Mouse (Mus musculus): ENCODE data around the gene Krt31. TPM values are rescaled to one million over a fixed set of nuclear protein-coding genes. Genes with fewer than 3 reads are reported as not detected.

The Krt31 gene
- polyA plus RNA-seq, 1 experiment: not detected

DNA sequence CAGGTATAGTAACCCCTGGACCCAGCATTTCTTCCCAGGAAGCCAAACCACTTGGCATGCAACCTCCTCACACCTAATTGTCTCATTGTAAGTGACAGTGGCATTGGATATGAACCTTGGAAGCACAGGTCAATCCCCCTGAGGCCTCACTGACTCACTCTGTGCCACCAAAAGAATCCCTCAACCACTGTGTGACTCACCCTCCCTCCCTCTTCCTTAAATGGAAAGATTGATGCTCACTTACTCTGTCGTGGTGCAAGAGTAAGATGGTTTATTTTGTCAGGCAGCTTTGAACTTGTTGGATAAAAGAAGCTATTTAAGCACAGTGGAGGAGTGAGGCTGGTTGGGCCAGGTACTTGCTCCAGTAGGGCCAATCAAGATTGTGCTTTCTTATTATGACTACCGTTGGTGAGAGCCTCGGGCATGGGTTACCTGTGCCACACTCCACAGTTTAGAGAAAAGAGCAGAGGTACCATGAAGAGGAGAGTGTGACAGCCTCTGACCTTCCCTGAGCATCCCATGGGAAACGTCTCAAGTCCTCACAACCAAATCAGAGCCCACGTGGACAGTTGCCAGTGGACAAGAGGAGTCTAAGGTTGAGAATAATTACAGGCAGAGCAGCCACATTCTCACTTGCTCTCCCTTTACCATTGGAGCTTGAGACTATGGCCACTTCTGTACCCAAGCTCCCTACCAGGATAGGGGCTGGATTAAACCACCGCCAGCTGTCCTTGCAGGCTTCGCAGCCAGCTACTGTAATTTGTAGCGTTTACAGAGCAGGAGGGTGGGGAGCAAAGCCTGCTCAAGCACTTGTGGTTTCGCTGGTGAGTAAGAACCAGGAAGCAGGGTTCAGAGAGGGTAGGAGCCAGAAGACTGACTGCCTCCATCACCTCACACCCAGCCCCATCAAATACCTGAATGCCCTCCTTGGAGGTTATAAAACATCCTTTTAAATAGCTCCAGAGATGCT, 5.6 kb upstream of the Krt31 start:
- Histone ChIP-seq H3K4me3 (ENCODE audit: insufficient read depth, low read length) (no peak overlapping the region), H3K27ac (ENCODE audit: insufficient read depth, low read length) (no peak overlapping the region), H3K4me1 (ENCODE audit: control insufficient read depth, insufficient read depth, low read length) (no peaks in the 10 kb centered on the region)
- TF ChIP-seq CTCF (IDR thresholded peaks at IDR 0.05; ENCODE audit: extremely low read depth, insufficient read depth, low read length): no peak
- TF ChIP-seq POLR2A (IDR thresholded peaks at IDR 0.05; ENCODE audit: extremely low read depth, insufficient read depth, low read length): no peak

DNA sequence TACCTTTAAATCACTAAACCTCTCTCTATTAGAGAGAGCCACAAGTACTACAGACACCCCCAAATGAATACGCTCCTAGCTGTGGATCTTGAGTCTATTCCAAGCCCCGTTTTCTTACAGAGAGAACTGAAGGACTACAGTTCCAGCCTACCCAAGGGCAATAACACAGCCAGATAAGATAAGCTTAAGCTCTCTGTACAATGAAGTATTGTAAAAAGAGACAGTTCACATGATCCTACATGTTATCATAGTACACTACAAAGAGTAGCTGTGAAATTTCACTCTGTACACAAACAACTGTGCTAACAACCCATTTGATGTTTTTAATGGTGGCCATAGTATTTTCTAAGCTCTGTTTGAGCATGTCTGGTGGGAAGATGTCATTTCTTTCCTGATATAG, 3.2 kb downstream of the Krt31 start:
- Histone ChIP-seq H3K27ac (ENCODE audit: insufficient read depth, low read length) (no peak overlapping the region), H3K4me3 (ENCODE audit: insufficient read depth, low read length) (no peak overlapping the region), H3K4me1 (ENCODE audit: control insufficient read depth, insufficient read depth, low read length) (no peaks in the 10 kb centered on the region; the same call in 1 of the 2 replicates)
- TF ChIP-seq CTCF (IDR thresholded peaks at IDR 0.05; ENCODE audit: extremely low read depth, insufficient read depth, low read length) (no peak), POLR2A (IDR thresholded peaks at IDR 0.05; ENCODE audit: extremely low read depth, insufficient read depth, low read length) (no peak)

DNA sequence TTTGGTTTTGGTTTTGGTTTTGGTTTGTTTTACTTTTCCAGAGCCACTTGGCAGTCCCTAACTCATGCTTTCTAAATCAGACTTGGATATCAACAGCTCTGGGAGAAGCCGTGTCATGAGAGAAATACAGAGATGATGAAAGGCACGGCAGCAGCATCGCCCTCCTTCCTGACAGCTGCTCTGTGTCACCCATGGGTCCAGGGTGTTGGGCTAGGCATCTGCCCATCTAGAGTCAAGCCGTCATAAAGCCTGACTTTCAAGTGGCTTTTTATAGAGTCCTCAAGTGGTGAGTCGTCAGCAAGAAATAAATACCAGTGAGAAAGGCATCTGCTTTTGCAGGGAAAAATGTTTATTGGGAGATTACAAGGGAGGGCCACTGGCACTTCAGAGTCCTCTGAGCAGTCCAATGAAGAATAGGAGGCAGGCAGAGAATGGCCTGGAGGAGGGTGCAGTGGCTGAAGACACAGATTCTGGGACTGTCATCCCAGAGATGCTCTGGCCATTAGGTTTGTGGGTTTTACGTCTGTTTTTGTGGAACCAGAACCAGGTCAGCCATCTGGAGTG, 4.0 kb downstream of the Krt31 start:
- H3K27ac ChIP-seq (ENCODE audit: insufficient read depth, low read length): no peak overlapping the region
- TF ChIP-seq CTCF (IDR thresholded peaks at IDR 0.05; ENCODE audit: extremely low read depth, insufficient read depth, low read length): no peak
- no peak for TF ChIP-seq POLR2A (IDR thresholded peaks at IDR 0.05; ENCODE audit: extremely low read depth, insufficient read depth, low read length)
- no peak overlapping the region for H3K4me3 ChIP-seq (ENCODE audit: insufficient read depth, low read length)
- H3K4me1 ChIP-seq (ENCODE audit: control insufficient read depth, insufficient read depth, low read length): no peaks in the 10 kb centered on the region; the same call in 1 of the 2 replicates

DNA sequence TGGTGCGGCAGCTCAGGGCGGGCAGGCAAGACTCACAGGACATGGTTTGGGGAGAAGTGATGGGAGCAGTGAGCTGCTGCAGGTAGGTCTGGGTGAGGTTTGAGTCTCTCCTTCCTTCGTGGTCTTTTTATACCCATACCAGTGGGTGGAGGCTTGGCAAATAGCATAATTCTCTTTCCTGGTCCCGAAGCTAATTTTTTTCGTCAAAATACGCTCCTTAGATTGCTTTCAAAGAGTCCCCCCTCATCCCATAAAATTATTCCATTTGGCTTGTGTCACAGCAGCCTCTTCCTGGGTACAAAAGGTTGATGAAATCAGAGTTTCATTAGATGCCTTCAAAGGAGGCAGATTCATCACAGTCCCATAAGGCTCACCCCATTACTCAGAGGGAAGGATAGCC, 8.9 kb downstream of the Krt31 start, which contains the start of gene Krt34:
Gene Krt34, minus strand, starts transcription at position 101 of the 400 bp plus-strand sequence.
- Histone ChIP-seq H3K4me3 (ENCODE audit: insufficient read depth, low read length) (no peak within 1 kb of the TSS), H3K27ac (ENCODE audit: insufficient read depth, low read length) (no peak within 1 kb of the TSS), H3K4me1 (ENCODE audit: control insufficient read depth, insufficient read depth, low read length) (no peaks in the 10 kb centered on the region)
- no peak for TF ChIP-seq CTCF (IDR thresholded peaks at IDR 0.05; ENCODE audit: extremely low read depth, insufficient read depth, low read length)
- no peak for TF ChIP-seq POLR2A (IDR thresholded peaks at IDR 0.05; ENCODE audit: extremely low read depth, insufficient read depth, low read length)

DNA sequence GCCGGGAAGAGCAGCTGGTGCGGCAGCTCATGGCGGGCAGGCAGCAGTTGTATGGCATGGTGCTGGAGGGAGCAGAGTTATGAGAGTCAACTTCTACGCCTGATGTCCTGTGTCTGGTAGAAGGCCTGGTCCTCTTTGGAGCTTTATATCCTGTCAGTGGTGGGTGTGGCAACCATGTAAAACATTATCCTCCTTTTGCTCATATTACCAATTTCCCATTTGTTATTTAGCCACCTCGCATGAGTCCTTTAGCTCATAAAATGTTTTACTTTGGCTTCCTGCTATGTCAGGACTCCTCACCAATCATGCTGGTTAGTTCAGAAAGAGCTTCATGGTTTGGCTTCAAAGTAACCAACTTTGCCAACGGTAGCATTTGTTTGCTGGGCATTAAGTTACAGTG, 20.6 kb downstream of the Krt31 start, which contains the start of gene Krt33b:
Gene Krt33b, minus strand, starts transcription at position 101 of the 400 bp plus-strand sequence.
- Histone ChIP-seq H3K4me3 (ENCODE audit: insufficient read depth, low read length) (no peak within 1 kb of the TSS), H3K27ac (ENCODE audit: insufficient read depth, low read length) (no peak within 1 kb of the TSS), H3K4me1 (ENCODE audit: control insufficient read depth, insufficient read depth, low read length) (no peaks in the 10 kb centered on the region)
- no peak for TF ChIP-seq POLR2A (IDR thresholded peaks at IDR 0.05; ENCODE audit: extremely low read depth, insufficient read depth, low read length)
- TF ChIP-seq CTCF (IDR thresholded peaks at IDR 0.05; ENCODE audit: extremely low read depth, insufficient read depth, low read length): no peak

DNA sequence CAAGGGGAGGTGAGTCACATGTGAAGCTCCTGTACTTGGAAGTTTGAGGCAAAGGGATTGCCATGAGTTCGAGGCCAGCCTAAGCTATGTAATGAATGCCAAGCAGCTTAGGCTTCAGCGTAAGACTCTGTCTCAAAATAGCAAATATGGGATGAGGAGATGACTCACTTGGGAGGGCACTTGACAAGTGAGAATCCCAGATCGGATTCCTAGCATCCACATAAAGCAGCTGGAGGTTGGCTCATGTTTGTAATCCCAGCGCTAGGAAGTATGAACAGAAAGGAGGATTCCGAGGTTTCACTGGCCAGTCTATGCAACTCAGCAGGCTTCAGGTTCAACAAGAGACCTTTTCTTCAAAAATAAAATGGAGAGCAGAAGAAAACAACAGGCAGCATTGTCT, 28.9 kb downstream of the Krt31 start:
- no peak for TF ChIP-seq POLR2A (IDR thresholded peaks at IDR 0.05; ENCODE audit: extremely low read depth, insufficient read depth, low read length)
- TF ChIP-seq CTCF (IDR thresholded peaks at IDR 0.05; ENCODE audit: extremely low read depth, insufficient read depth, low read length): no peak
- Histone ChIP-seq H3K4me3 (ENCODE audit: insufficient read depth, low read length) (no peak overlapping the region), H3K27ac (ENCODE audit: insufficient read depth, low read length) (no peak overlapping the region), H3K4me1 (ENCODE audit: control insufficient read depth, insufficient read depth, low read length) (no peaks in the 10 kb centered on the region; the same call in 1 of the 2 replicates)

DNA sequence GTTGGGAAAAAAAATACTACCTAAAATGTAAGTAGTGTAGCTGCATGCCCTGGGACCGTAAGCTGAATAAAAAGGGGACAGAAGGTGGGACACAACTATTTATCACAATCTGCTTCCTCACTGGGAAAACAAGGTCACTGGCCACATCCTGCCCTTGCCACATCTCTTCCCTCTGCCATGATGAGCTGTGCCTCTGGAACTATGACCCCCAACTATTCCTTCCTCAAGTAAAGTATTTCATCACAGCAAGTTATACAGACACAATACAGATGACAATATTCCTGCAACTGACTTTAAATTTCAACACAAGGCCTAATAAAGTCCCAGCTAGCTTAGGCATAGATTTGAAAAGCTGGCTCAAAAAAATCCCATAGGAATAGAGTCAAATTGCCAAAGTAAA, 30.9 kb downstream of the Krt31 start:
- Histone ChIP-seq H3K27ac (ENCODE audit: insufficient read depth, low read length) (no peak overlapping the region), H3K4me1 (ENCODE audit: control insufficient read depth, insufficient read depth, low read length) (no peaks in the 10 kb centered on the region; the same call in 1 of the 2 replicates), H3K4me3 (ENCODE audit: insufficient read depth, low read length) (no peak overlapping the region)
- TF ChIP-seq POLR2A (IDR thresholded peaks at IDR 0.05; ENCODE audit: extremely low read depth, insufficient read depth, low read length) (no peak), CTCF (IDR thresholded peaks at IDR 0.05; ENCODE audit: extremely low read depth, insufficient read depth, low read length) (no peak)

DNA sequence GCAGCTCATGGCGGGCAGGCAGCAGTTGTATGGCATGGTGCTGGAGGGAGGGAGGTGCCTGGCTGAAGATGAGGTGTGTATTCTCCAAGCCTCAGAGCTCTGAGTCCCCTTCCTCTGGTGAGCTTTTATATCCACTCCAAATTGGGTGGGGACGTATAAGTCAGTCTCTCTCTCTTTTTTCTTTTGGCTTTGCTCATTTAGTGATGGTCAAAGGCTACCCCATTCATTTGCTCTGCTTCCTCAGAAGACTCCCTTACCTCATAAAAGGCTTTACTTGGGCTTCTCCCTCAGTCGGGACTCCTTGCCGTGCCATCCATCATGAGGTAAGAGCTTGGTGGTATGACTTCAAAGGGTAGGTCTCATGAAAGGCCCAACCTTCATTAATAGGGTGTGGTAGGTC, 34.2 kb downstream of the Krt31 start, which contains the start of gene Krt33a:
Gene Krt33a, minus strand, starts transcription at position 101 of the 400 bp plus-strand sequence.
- Histone ChIP-seq H3K27ac (ENCODE audit: insufficient read depth, low read length) (no peak within 1 kb of the TSS), H3K4me1 (ENCODE audit: control insufficient read depth, insufficient read depth, low read length) (no peaks in the 10 kb centered on the region; the same call in 1 of the 2 replicates), H3K4me3 (ENCODE audit: insufficient read depth, low read length) (no peak within 1 kb of the TSS)
- no peak for TF ChIP-seq CTCF (IDR thresholded peaks at IDR 0.05; ENCODE audit: extremely low read depth, insufficient read depth, low read length)
- TF ChIP-seq POLR2A (IDR thresholded peaks at IDR 0.05; ENCODE audit: extremely low read depth, insufficient read depth, low read length): no peak

DNA sequence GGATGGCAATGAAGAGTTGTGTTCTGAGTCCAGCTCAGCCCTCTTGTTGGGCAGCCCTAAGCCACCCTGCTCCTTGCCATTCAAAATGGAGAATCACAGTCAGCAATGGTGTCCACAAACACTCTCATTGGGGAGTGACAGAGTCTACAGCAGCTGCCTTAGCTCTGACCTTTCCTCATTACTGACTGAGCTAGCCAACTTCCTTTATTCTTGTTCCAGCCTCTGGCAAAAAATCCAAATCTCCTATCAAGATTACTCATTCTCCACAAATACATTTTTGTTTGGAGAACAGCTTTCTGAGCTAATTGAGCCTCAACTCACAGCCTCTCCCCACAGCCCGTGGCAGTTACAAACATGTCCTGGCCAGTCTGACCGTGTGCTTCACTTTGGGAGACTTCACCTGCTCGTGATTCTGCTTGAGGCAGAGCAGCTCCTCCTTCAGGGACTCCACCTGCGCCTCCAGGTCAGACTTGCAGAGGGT, 36.6 kb downstream of the Krt31 start:
- Histone ChIP-seq H3K27ac (ENCODE audit: insufficient read depth, low read length) (no peak overlapping the region), H3K4me3 (ENCODE audit: insufficient read depth, low read length) (no peak overlapping the region), H3K4me1 (ENCODE audit: control insufficient read depth, insufficient read depth, low read length) (no peaks in the 10 kb centered on the region)
- TF ChIP-seq CTCF (IDR thresholded peaks at IDR 0.05; ENCODE audit: extremely low read depth, insufficient read depth, low read length) (no peak), POLR2A (IDR thresholded peaks at IDR 0.05; ENCODE audit: extremely low read depth, insufficient read depth, low read length) (no peak)
